Mouse (Mus musculus) activated CD4-positive, CD25-positive, alpha-beta regulatory T cell, adult 4 months (primary cell): ENCODE measurements around the gene F2. TPM values are rescaled to one million over a fixed set of nuclear protein-coding genes. Genes with fewer than 3 reads are reported as not detected.
"Not testable (repeated sequence)": the region's sequence is repeated elsewhere in the genome, so short reads cannot be mapped to it uniquely, and the experiment has no call there.

Experiments used
- ATAC-seq: one replicate; pipeline ENCODE4 v1.8.0; 2017
- polyA plus RNA-seq, 2 experiments: library from polyadenylated mRNA; unstranded; fragments of 100-300 nt; shearing (Covaris generic); gene quantifications; one replicate each; pipeline ENCODE4 v1.2.1; 2017

The F2 gene
- polyA plus RNA-seq, 2 experiments from 2014 or later = 0.24 TPM; not detected in 1

DNA sequence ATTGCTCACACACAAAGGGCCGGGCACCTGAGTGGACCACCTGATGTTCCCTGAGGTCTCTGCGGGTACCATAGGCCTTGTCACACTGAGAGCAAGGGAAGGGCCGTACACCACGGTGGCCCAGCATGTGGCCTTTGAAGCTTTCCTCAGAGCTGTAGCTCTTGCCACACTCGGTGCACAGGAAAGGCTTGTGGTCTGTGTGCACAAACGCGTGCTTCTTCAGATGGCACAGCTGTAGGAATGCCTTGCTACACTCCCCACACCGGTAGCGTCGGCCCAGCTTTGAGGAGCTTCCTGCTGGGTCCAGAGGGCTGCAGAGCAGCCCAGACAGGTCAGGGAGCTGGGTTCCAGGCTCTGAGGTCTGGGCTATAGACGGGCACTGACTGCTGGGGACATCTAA, 9.6 kb upstream of the F2 start:
- no peak for ATAC-seq

DNA sequence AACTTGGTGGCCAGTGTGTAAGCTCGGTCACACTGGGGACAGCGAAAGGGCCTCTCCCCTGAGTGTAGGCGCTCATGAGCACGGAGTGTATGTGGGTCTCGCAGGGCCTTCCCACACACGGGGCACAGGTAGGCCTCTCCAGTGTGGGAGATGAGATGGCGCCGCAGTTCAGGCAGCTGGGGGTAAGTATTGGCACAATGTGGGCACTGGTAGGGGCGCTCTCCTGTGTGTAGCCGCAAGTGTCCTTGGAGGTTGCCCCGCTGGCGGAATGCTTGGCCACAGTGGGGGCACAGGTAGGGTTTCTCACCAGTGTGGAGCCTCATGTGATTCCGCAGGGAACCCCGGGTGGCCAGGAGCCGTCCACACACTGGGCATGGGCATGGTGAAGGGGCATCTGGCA, 9.1 kb upstream of the F2 start:
- ATAC-seq = no peak

DNA sequence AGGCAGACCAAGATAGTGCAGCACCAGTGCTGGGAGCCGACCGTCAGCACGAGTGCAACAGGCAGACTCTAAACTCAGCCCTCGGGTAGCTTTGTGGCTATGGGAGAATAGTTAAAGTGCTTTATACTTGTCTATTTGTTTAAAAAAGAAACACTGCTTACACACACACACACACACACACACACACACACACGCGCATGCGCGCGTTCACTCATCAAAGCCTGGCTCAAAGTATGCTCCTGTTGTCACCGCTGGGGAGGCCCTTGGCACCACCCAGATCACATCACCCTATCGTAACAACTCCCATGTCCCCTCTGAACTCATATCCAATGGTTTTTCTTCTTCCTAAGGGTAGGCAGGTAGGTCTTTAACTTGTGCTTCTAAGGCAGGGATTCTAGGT, 7.8 kb upstream of the F2 start:
- ATAC-seq = no peak

DNA sequence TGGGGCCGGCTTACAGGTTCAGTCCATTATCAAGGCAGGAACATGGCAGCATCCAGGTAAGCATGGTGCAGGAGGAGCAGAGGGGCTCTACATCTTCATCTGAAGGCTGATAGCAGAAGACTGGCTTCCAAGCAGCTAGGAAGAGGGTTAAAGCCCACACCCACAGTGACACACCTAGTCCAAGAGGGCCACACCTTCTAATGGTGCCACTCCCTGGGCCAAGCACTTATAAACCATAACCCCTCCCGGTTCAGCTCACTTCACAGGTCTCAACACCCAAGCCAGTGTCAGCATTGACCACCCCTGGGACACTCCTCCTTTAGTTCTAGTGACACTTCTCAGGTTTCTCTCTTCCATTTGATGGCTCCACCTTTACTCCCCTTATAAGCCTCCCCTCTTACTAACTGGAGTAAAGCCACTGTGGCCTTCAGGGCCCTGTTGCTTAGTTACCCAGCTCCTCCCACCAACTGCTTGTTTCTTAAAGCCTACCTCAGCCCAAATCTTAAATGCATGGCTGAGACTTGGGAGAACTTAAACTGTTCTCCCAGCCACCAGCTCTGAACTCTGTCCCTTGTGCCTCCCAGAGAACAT, 6.7 kb upstream of the F2 start:
- ATAC-seq = no peak

DNA sequence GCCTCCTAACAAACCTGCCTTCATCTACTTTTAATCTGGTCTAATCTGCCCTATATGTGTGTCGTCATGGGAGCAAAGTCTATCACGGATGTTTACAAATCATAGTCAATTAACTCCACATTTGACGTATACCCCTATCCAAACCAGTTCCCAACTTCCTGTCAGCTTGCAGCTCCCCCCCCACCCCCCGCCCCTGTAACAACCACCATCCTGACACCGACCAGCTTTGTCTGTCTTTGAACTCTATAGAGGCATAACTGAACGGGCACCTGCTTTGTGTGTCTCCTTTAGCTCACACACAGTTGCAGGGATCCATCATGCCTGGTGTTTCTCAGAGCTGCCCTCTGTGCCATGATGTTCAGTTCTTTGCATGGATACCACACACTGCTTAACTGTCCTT, 2.7 kb upstream of the F2 start:
- ATAC-seq = no peak

DNA sequence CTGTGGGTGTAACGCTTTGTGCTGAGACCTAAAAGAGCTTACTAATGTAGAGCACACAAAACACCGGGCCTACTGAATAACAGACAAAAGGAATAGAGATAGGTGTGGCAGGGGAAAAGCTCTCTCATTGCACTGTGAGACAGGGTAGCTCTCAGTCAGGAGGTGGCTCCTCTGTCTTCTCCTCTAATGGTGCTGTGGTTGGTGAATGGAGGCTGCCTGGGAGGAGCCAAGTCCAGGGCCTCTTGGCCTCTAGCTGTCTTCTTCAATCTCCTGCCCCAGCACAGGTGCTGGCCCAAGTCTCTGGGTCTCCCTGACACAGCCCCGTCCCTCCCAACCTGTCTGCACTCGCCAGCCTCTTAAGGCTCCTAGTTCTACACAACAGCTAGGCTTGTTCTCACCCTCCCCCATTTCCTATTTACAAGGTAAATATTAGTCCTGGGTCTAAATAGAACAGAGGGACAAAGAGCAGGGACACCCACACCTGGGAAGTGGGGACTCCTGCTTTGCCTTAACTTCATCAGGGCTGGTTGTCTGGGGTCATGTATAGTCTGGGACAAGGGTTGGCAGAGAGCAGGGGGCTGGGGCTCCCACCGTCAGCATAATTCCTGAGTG, 619 bp upstream of the F2 start:
- no peak for ATAC-seq

DNA sequence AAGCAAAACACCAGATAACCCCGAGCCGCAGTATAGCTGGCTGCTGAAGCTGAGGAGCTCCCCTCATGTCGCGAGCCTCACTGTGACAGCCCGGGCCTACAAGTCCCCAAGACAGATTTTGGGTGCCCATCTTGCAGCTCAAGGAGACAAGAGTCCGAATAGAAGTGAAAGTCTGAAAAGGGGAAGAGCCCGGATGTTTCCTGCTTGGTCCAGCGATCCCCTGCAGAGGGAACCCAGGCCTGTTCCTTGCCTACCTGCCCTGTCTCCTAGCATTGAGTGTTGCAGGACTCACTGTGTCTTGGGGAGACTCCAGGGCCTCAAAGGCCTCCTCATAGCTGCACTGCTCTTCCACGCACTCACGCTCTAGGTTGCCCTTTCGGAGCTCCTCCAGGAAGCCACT, 728 bp downstream of the F2 start:
- ATAC-seq = no peak

DNA sequence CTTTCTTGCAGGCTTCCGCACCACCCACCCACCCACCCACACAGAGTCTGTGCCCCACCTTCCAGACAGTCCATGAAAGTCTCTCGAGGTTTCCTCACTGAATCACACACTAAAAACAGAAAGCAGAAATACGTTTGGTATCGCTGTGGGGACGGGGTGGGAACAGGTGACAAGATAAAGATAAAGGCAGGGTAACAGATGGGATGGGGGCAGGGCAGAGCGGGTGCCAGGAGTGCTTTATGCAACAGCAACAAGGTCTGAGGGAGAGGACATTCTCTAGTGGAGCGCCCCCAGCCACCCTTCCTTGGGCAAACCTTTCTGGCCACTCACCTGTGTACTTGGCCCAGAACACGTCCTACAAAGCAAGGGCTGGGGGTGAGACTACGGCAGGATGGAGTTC, 1.4 kb downstream of the F2 start:
- ATAC-seq = no peak

DNA sequence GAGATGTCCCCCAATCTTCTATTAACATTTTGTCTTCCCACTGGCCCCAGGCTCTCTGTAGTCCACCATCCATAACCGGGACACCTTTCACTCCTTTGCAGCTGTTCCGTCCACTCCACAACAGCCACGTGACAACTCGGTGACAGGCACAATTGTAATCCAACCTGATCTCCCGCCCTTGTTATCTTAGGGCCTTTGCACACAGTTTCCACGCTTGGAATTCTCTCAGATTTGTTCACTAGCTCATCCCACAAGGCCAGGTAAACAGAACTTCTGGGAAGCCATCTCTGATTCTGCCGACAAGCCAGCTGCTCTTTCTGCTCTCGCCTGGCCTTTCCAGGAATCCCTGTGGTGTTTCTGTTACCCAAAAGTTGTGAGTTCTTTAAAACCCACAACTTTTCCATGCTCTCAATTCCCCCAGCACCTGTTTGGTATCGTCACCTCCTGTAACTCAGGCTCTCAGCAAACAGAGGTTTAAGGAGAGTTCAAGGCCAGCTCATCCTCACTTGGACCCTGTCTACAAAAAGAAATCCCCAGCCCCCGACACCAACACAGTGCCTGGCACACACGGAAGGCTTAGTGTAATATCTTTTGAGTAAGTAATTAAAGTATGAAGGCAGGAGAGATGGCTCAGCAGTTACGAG, 2.8 kb downstream of the F2 start:
- no peak for ATAC-seq

DNA sequence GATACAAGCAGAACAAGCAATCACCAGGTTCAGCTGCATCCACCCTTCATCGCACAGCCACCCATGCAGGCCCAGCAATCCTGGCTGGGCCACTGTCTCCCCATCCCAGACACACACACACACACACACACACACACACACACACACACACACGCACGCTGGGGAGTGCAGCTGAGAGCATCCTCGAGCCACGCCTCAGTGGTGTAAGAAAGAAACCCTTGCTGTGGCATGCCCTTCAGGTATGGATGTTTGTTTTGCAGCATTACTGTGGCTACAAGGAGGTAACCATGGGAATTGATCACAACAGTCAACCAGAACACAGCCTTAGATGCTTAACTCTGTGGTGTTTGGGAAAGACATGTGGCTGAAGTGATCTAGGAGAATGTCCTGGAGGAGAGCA, 3.9 kb downstream of the F2 start:
- ATAC-seq = no peak

DNA sequence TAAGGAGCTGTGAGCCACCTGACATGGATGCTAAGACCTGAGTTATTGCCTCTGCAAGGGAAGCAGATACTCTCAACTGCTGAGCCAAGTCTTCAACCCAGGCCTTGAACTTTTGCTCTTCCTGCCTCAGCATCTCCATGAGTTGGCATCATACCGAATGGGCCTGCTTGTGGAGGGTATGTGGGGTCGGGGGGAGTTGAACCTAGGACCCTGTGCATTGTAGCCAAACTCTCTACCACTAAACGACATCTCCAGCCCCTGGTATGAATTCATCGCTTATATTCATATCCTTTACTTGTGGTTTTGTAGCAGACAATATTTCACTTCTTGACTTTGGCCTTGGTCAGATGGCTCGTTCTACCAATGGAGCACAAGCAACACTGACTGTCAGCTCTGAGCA, 4.4 kb downstream of the F2 start:
- ATAC-seq = no peak

DNA sequence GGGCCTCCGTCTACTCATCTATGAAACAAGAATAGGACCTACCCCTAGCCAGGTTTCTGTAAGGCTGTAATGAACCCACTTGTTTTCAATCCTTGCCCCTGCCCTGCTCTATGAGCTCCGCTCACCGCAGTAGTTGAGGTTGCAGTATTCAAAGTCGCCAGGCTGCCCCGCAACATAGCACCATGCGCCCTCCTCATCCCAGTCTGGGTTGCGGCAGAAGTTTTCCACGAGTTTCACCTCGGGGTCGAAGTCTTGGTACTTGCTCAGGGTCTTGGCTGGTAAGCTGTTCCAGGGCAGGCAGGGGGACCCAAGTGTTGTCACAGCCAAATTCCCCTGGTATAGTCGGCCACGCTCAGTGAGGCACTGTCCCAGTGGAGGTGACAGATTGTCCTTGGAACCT, 5.8 kb downstream of the F2 start:
- no peak for ATAC-seq

DNA sequence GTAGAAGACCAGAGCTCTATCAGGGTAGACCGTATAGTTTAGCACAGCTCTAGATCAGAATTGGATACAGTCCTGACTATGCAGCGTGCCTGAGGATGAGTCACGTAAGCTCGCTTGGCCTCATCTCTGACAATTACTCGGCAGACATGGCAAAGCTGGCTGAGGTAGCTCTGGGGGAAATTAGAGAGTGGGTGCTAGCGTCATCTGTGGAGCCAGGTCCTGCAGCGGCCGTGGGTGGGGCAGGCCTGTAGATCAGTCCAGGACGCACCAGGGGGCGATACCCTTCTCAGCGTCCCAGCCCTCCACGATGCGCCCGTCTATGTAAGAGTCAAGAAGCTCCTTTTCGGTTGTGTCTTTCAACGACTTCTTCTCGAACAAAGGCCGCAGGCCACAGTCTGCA, 6.5 kb downstream of the F2 start:
- ATAC-seq = no peak

DNA sequence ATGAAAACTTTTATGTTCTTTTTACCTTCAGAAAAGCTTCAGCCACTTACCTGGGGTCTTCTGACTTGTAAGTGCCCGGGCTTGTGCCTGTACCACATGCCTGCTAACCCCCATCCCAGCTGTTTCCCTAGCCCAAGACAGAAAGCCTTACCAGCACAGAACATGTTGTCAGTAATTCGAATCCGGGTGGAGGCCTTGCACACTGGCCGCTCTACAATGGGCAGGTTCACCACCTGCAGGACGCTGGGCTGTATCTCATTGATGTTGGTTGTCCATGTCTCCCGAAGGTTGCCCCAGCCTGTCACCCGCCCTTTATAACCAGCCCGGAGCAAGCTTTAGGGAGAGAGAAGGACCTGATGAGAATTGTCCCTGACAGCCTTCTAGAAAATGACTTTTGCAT, 8.0 kb downstream of the F2 start:
- no peak for ATAC-seq

DNA sequence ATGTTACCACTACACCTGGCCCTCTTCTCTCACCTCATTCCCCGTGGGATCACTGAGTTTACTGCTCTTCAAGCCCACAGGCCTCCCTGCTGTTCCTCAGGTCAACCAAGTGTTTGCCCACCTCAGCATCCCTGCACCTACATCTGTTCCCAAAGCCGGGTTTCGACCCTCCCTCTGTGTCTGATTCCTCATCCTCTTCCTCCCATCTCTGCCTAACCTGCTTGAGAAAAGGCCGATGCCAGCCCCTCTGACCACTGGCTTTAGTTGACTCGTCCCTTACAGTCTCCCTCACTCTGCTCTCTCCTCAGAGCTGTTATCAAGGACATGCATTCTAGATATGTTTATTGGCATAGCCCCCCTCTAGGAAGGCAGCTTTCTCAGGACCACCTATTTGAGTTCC, 8.7 kb downstream of the F2 start:
- no peak for ATAC-seq

DNA sequence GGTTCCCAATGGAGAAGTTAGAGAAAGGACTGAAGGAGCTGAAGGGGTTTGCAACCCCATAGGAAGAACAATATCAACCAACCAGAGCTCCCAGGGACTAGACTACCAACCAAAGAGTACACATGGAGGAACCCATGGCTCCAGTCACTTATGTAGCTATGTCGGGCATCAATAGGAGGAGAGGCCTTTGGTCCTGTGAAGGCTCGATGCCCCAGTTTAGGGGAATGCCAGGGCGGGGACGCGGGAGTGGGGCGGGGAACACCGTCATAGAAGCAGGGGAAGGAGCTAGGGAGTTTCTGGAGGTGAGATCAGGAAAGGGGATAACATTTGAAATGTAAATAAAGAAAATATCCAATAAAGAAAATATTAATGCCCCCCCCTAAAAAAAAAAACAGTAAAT, 12.8 kb downstream of the F2 start:
- ATAC-seq = not testable (repeated sequence)

DNA sequence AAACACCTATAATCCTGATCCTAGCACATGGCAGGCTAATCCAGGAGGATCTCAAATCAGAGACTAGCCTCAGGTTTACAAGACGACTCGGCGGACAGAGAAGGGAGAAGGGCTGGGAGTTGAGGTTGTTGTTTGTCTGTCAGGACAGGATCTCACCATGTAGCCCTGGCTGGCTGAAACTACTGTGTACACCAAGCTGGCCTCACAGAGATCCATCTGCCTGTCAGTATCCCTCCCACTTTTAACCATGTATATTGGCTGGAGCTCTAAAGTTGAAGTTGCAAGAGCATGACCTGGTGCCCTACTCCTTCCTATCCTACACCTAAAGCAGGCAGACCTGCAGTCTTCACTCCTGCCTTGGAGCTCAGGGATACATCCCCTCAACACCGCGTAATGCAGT, 13.9 kb downstream of the F2 start:
- ATAC-seq = no peak

DNA sequence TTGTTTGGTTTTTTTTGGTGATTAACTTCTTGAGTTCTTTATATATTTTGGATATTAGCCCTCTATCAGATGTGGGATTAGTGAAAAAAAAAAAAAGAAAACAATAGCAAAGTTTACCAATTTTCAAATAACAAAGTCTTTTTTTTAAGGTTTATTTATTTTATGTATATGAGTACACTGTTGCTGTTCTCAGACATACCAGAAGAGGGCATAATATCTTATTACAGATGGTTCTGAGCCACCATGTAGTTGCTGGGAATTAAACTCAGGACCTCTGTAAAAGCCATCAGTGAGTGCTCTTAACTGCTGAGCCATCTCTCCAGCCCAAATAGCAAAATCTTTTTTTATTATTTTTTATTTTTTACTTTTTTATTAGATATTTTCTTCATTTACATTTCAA, 26.8 kb downstream of the F2 start:
- ATAC-seq = not testable (repeated sequence)

DNA sequence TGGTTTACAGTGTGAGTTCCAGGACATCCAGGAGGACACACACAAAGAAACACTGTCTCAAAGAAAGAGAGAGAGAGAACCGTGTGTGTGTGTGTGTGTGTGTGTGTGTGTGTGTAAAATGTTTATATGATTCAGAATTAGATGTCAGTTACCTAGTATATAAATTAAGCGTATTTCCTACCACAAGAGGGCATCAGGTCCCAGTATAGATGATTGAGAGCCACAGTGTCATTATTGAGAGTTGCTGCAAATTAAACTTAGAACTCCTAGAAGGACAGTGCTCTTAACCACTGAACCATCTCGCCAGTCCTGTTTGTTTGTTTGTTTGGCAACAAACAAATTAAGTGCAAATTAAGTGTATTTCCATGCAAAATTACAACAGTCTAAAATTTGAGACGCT, 33.8 kb downstream of the F2 start:
- ATAC-seq = no peak

DNA sequence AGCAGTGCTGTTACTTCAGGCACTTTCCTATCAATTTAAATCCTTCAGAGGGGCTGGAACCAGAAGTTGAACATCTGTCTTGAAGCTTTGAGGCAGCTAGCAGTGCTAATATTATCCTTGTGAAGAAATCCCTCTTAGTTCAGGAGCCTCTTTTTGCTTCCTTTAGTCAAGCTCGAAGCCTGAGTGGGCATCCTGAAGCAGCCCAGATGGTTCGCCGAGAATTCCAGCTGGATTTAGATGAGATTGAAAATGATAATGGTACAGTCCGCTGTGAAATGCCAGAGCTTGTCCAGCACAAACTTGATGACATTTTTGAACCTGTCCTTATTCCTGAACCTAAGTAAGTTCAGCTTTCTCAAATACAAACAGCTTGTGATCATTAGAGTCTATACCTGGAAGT, 35.7 kb downstream of the F2 start:
- ATAC-seq = no peak

DNA sequence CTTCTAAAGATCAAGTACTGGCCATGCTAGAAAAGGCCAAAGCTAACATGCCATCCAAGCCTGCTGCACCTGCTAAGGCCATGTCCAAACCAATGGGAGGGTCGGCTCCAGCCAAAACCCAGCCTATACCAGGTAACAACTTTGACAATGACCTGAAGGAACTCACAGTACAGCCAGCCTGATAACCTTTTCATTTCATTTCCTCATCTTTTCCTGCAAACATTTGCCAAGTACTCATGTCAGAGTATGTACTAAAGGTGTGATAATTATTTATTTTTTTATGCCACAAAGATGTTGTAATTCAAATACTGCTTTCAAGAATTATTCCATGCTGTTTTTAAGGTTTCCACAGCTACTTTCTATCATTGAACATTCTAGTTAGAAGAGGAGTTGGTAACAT, 50.0 kb downstream of the F2 start:
- no peak for ATAC-seq

DNA sequence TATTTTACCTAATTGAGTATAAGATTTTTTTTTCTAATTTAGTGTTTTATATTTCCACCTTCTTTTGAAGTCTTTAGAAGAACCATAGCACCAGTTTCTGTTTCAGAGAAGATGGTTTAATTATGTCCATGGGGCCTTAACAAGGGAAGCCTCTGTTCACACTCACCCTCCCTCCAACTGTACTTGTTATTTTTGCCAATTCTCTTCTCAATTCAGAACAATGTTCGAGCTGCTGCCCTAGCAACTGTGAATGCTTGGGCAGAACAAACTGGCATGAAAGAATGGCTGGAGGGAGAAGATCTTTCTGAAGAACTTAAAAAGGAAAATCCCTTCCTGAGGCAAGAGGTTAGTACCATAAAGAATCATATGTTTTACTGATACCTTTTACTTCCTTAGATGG, 55.3 kb downstream of the F2 start:
- ATAC-seq = no peak
